ENCODE assay signal across 16 mouse cellular contexts in the genomic region with DNA sequence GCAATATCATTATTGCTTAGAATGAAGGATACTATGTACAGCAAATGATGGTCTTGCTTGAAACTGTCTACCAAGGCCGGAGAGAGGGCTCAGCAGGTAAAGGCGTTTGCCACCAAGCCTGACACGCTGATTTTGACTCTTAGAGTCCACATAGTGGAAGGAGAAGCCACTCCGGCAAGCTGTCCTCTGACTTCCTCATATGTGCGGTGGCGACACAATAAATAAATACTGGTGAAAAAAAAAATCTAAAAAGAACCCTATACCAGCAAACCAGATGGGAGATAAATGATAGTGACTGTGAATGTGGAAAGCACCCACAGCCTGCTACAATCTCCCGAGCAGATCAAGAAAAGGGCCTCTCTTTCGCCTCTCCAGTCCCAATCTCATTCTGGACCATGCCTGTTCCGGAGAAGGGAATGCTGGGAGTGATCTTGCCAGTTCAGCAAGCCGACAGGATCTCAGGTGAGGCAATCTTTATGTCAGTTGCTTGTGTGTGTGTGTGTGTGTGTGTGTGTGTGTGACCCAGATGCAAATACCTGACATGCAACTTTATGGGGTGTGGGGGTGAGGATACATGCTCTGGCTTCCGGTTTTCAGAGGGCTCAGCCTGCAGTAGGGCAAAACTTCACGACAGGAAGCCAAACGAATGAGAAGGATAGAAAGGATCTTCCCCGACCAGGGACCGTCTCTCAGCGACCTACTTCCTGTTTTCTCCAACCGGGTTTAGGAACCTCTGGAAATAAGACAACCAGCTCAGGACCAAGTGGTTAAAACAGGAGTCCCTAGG. TPM values are rescaled to one million over a fixed set of nuclear protein-coding genes. Genes with fewer than 3 reads are reported as not detected.
A peak's percentile ranks its signal among the peaks of the same experiment; 100 is the strongest.
DNase-seq lines count a peak whose midpoint lies in the region; ATAC-seq and TF ChIP-seq lines count a peak whose summit lies in the region.
"Had no signal": no experiment of that assay in that cellular context is flagged by ENCODE, and none has a peak within 500 bp of the region (broad histone marks: within the 10 kb centered on the region; RNA-seq: fewer than 3 reads in every experiment).

No protein-coding gene starts in this region.

- H3K9me3 ChIP-seq in embryonic facial prominence, embryonic 10.5 days = no peaks in the 10 kb centered on the region
- H3K9me3 ChIP-seq: embryonic facial prominence, embryonic 15.5 days; heart, embryonic 13.5 days; hindbrain, embryonic 15.5 days had no signal

- 0 out of 2 replicates have a peak, but pooled peaks have one; percentile 35 for ATAC-seq in megakaryocyte-erythroid progenitor cell, adult 5-6 weeks (replicated peaks; ENCODE audit: low FRiP score, low TSS enrichment, poor library complexity, severe bottlenecking)
- ATAC-seq: forebrain, postnatal 0 days had no signal

- H3K36me3 ChIP-seq in embryonic facial prominence, embryonic 10.5 days (replicated peaks) = no peaks in the 10 kb centered on the region
- H3K36me3 ChIP-seq: embryonic facial prominence, embryonic 15.5 days; heart, embryonic 13.5 days; hindbrain, embryonic 15.5 days had no signal

- peak; percentile 20 for DNase-seq in urinary bladder, postnatal 14 days (ENCODE audit: low spot score)
- DNase-seq in urinary bladder, postnatal 25 days (ENCODE audit: low spot score) = no peak
- DNase-seq in thymus, postnatal 4 days = peak; percentile 54
- no peak for DNase-seq in embryonic facial prominence, embryonic 10.5 days (ENCODE audit: low spot score)
- no peak for DNase-seq in cerebellum, postnatal 14 days
- no peak for DNase-seq in right cerebral cortex, postnatal 36 days (ENCODE audit: low spot score in 2 of 2)
- DNase-seq: cerebellum, postnatal 25 days; forebrain, postnatal 0 days; layer of hippocampus, postnatal 36 days had no signal

- TF ChIP-seq CTCF in bone marrow macrophage, adult 2 months (IDR thresholded peaks at IDR 0.05; ENCODE audit: low read depth, low read length) = no peak

- no peaks in the 10 kb centered on the region for H3K27me3 ChIP-seq in embryonic facial prominence, embryonic 10.5 days (replicated peaks; ENCODE audit: low read depth, poor library complexity, severe bottlenecking)
- H3K27me3 ChIP-seq: embryonic facial prominence, embryonic 15.5 days; heart, embryonic 13.5 days; hindbrain, embryonic 15.5 days had no signal

- no peak for TF ChIP-seq POLR2A in bone marrow macrophage, adult 2 months (IDR thresholded peaks at IDR 0.05; ENCODE audit: borderline replicate concordance, low read depth, low read length)

- H3K27ac ChIP-seq in bone marrow macrophage, adult 2 months (ENCODE audit: insufficient read depth, low read depth, low read length) = peak overlapping the region; percentile 53
- no peak overlapping the region for H3K27ac ChIP-seq in embryonic facial prominence, embryonic 10.5 days (replicated peaks)
- H3K27ac ChIP-seq: embryonic facial prominence, embryonic 15.5 days; heart, embryonic 13.5 days; hindbrain, embryonic 15.5 days had no signal

- H3K4me1 ChIP-seq in bone marrow macrophage, adult 2 months (ENCODE audit: control insufficient read depth, insufficient read depth, low read length) = peaks cover 14% of the 10 kb centered on the region
- 0 out of 2 replicates have a peak, but pooled peaks cover 3% of the 10 kb centered on the region for H3K4me1 ChIP-seq in embryonic facial prominence, embryonic 10.5 days
- H3K4me1 ChIP-seq: embryonic facial prominence, embryonic 15.5 days; heart, embryonic 13.5 days had no signal

- WGBS in embryonic facial prominence, embryonic 10.5 days = 71% methylated on average over 17 of the region's 17 CpGs

- H3K4me3 ChIP-seq in bone marrow macrophage, adult 2 months (ENCODE audit: insufficient read depth, low read length) = peak overlapping the region; percentile 39
- H3K4me3 ChIP-seq in embryonic facial prominence, embryonic 10.5 days = no peak overlapping the region
- H3K4me3 ChIP-seq: embryonic facial prominence, embryonic 15.5 days; heart, embryonic 13.5 days; hindbrain, embryonic 15.5 days had no signal

RNA-seq across cellular contexts. Expression of gene Tex101, which starts 15.2 kb away (rescaled TPM):
- not detected in 2 replicates for polyA plus RNA-seq in bone marrow macrophage, adult 2 months (2012; ENCODE audit: insufficient read depth, insufficient read length, missing spikeins)
- total RNA-seq in megakaryocyte-erythroid progenitor cell, adult 5-6 weeks (2014; fragmentation: Nextera tagmentation) = not detected in 2 replicates
- not detected in 2 replicates for total RNA-seq in megakaryocyte-erythroid progenitor cell, adult 5-6 weeks (2017)
- polyA plus RNA-seq in embryonic facial prominence, embryonic 10.5 days (2016; fragmentation: Nextera tagmentation; extraction: Ambion mirVana) = not detected in 2 replicates
- total RNA-seq: forebrain, postnatal 0 days; layer of hippocampus, postnatal 36 days had no signal
- polyA plus RNA-seq: embryonic facial prominence, embryonic 15.5 days; forebrain, postnatal 0 days; heart, embryonic 13.5 days; hindbrain, embryonic 15.5 days; limb, embryonic 14.5 days had no signal

RNA-seq across cellular contexts. Expression of gene Lypd3, which starts 25.0 kb away (rescaled TPM):
- not detected in 2 replicates for polyA plus RNA-seq in bone marrow macrophage, adult 2 months (2012; ENCODE audit: insufficient read depth, insufficient read length, missing spikeins)
- total RNA-seq in megakaryocyte-erythroid progenitor cell, adult 5-6 weeks (2014; fragmentation: Nextera tagmentation) = not detected in 2 replicates
- not detected in 2 replicates for total RNA-seq in megakaryocyte-erythroid progenitor cell, adult 5-6 weeks (2017)
- 1.1 and 1.5 TPM in 2 replicates for polyA plus RNA-seq in embryonic facial prominence, embryonic 10.5 days (2016; fragmentation: Nextera tagmentation; extraction: Ambion mirVana)

RNA-seq across cellular contexts. Expression of gene BC049730, which starts 47.7 kb away (rescaled TPM):
- polyA plus RNA-seq in bone marrow macrophage, adult 2 months (2012; ENCODE audit: insufficient read depth, insufficient read length, missing spikeins) = not detected in 2 replicates
- not detected in 2 replicates for total RNA-seq in megakaryocyte-erythroid progenitor cell, adult 5-6 weeks (2014; fragmentation: Nextera tagmentation)
- total RNA-seq in megakaryocyte-erythroid progenitor cell, adult 5-6 weeks (2017) = not detected in 2 replicates
- polyA plus RNA-seq in embryonic facial prominence, embryonic 10.5 days (2016; fragmentation: Nextera tagmentation; extraction: Ambion mirVana) = not detected in 2 replicates
- total RNA-seq: forebrain, postnatal 0 days; layer of hippocampus, postnatal 36 days had no signal
- polyA plus RNA-seq: embryonic facial prominence, embryonic 15.5 days; forebrain, postnatal 0 days; heart, embryonic 13.5 days; hindbrain, embryonic 15.5 days; kidney, embryonic 16.5 days; limb, embryonic 14.5 days had no signal

RNA-seq across cellular contexts. Expression of gene Phldb3, which starts 50.7 kb away (rescaled TPM):
- polyA plus RNA-seq in bone marrow macrophage, adult 2 months (2012; ENCODE audit: insufficient read depth, insufficient read length, missing spikeins) = 7.2 and 7.6 TPM in 2 replicates
- total RNA-seq in megakaryocyte-erythroid progenitor cell, adult 5-6 weeks (2014; fragmentation: Nextera tagmentation) = 2.6 and 2.8 TPM in 2 replicates
- 6.8 and 9.7 TPM in 2 replicates for total RNA-seq in megakaryocyte-erythroid progenitor cell, adult 5-6 weeks (2017)
- 0.10 TPM in 1 of 2 replicates, not detected in the other for polyA plus RNA-seq in embryonic facial prominence, embryonic 10.5 days (2016; fragmentation: Nextera tagmentation; extraction: Ambion mirVana)
- total RNA-seq: forebrain, postnatal 0 days had no signal
- polyA plus RNA-seq: forebrain, postnatal 0 days; heart, embryonic 13.5 days; hindbrain, embryonic 15.5 days had no signal

Comparison
In these comparisons a context has a peak if more than half of its experiments do, and no peak if none do; other contexts are left out.
1. DNase-seq: peak in urinary bladder, postnatal 14 days (single experiment) and thymus, postnatal 4 days (single experiment); none in urinary bladder, postnatal 25 days (single experiment), embryonic facial prominence, embryonic 10.5 days (single experiment), cerebellum, postnatal 14 days (0 of 2) and right cerebral cortex, postnatal 36 days (0 of 2).